ENCODE assay signal across 8 mouse cellular contexts in the genomic region with DNA sequence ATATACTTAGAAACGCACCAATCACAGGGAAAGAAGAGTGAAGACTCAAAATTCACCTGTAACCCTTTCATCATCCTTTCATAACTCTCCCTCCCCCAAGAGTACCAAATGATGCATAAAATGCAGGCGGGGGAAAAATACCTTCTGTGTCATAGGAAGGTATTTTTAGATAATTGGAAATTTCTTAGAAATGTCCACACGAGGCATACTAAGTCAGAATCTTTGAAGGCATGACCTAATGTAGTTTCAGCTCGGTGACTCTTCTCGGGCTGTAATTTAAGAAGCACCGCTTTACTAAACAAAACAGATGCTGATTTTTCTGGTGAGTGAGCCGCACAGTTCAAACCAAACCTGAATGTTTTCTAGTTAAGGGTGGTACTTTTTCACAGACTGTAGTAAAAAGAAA. TPM values are rescaled to one million over a fixed set of nuclear protein-coding genes. Genes with fewer than 3 reads are reported as not detected.
DNase-seq lines count a peak whose midpoint lies in the region; ATAC-seq and TF ChIP-seq lines count a peak whose summit lies in the region.

A gene (plus strand): TSS at position 304 of the 406 bp plus-strand sequence.

- no peak for DNase-seq in lung, adult 2 months
- DNase-seq in lung, adult 18-20 months: no peak
- DNase-seq in embryonic facial prominence, embryonic 11.5 days (ENCODE audit: low spot score): peak; percentile 39
- no peak for DNase-seq in frontal cortex, adult 2 months (ENCODE audit: extremely low spot score in 1 of 2, low spot score in 1 of 2)
- DNase-seq in kidney, postnatal 4 days: no peak
- no peak for DNase-seq in spleen, postnatal 4 days (ENCODE audit: low spot score in 2 of 2)

- peaks cover 14% of the 10 kb centered on the region for H3K4me1 ChIP-seq in lung, adult 2 months (ENCODE audit: control insufficient read depth, insufficient read depth, low read length)
- H3K4me1 ChIP-seq in embryonic facial prominence, embryonic 11.5 days (ENCODE audit: control insufficient read depth, insufficient read depth, low read length): no peaks in the 10 kb centered on the region
- H3K4me1 ChIP-seq in hindbrain, embryonic 13.5 days (replicated peaks): peaks cover 16% of the 10 kb centered on the region
- peaks cover 18% of the 10 kb centered on the region for H3K4me1 ChIP-seq in midbrain, embryonic 12.5 days

- no peak for TF ChIP-seq POLR2A in lung, adult 2 months (IDR thresholded peaks at IDR 0.05; ENCODE audit: borderline replicate concordance, extremely low read depth, low read depth, low read length)

- H3K36me3 ChIP-seq in embryonic facial prominence, embryonic 11.5 days (replicated peaks; ENCODE audit: control insufficient read depth, insufficient read depth, low read depth, low read length): no peaks in the 10 kb centered on the region
- H3K36me3 ChIP-seq in hindbrain, embryonic 13.5 days: no peaks in the 10 kb centered on the region
- no peaks in the 10 kb centered on the region for H3K36me3 ChIP-seq in midbrain, embryonic 12.5 days

- no peak for TF ChIP-seq CTCF in lung, adult 2 months (IDR thresholded peaks at IDR 0.05; ENCODE audit: insufficient read depth, low read length)

- 31% methylated on average over 7 of the region's 7 CpGs for WGBS in lung, adult 2 months
- 29% methylated on average over 7 of the region's 7 CpGs for WGBS in embryonic facial prominence, embryonic 11.5 days
- WGBS in hindbrain, embryonic 13.5 days: 40% methylated on average over 7 of the region's 7 CpGs
- 46% methylated on average over 7 of the region's 7 CpGs for WGBS in midbrain, embryonic 12.5 days

- H3K9me3 ChIP-seq in embryonic facial prominence, embryonic 11.5 days (replicated peaks; ENCODE audit: control insufficient read depth, low read length): no peaks in the 10 kb centered on the region
- no peaks in the 10 kb centered on the region for H3K9me3 ChIP-seq in hindbrain, embryonic 13.5 days
- no peaks in the 10 kb centered on the region for H3K9me3 ChIP-seq in midbrain, embryonic 12.5 days

- H3K4me3 ChIP-seq in lung, adult 2 months (replicated peaks; ENCODE audit: extremely low read depth, low read depth, low read length): peak within 1 kb of the TSS; percentile 88
- peak within 1 kb of the TSS; percentile 30 for H3K4me3 ChIP-seq in embryonic facial prominence, embryonic 11.5 days (ENCODE audit: low read depth, low read length)
- H3K4me3 ChIP-seq in hindbrain, embryonic 13.5 days: peak within 1 kb of the TSS; percentile 56
- H3K4me3 ChIP-seq in midbrain, embryonic 12.5 days: peak within 1 kb of the TSS; percentile 65

- H3K27me3 ChIP-seq in embryonic facial prominence, embryonic 11.5 days (ENCODE audit: control insufficient read depth, insufficient read depth, low read length): no peaks in the 10 kb centered on the region
- no peaks in the 10 kb centered on the region for H3K27me3 ChIP-seq in hindbrain, embryonic 13.5 days
- H3K27me3 ChIP-seq in midbrain, embryonic 12.5 days: no peaks in the 10 kb centered on the region

- ATAC-seq in embryonic facial prominence, embryonic 11.5 days (replicated peaks; ENCODE audit: insufficient number of reproducible peaks, low FRiP score, low TSS enrichment, low read depth): no peak
- no peak for ATAC-seq in hindbrain, embryonic 13.5 days (ENCODE audit: low FRiP score)
- ATAC-seq in midbrain, embryonic 12.5 days (ENCODE audit: low FRiP score, low read depth): no peak

- peak within 1 kb of the TSS; percentile 76 for H3K9ac ChIP-seq in embryonic facial prominence, embryonic 11.5 days (replicated peaks; ENCODE audit: low read length)
- peak within 1 kb of the TSS; percentile 75 for H3K9ac ChIP-seq in hindbrain, embryonic 13.5 days
- peak within 1 kb of the TSS; percentile 77 for H3K9ac ChIP-seq in midbrain, embryonic 12.5 days (replicated peaks)

- peak within 1 kb of the TSS; percentile 74 for H3K27ac ChIP-seq in embryonic facial prominence, embryonic 11.5 days (replicated peaks; ENCODE audit: low read depth, low read length)
- H3K27ac ChIP-seq in hindbrain, embryonic 13.5 days: peak within 1 kb of the TSS; percentile 66
- peak within 1 kb of the TSS; percentile 68 for H3K27ac ChIP-seq in midbrain, embryonic 12.5 days (replicated peaks)

- peak within 1 kb of the TSS; percentile 15 for H3K4me2 ChIP-seq in embryonic facial prominence, embryonic 11.5 days (ENCODE audit: low read depth, low read length)
- peak within 1 kb of the TSS; percentile 73 for H3K4me2 ChIP-seq in hindbrain, embryonic 13.5 days
- peak within 1 kb of the TSS; percentile 77 for H3K4me2 ChIP-seq in midbrain, embryonic 12.5 days (replicated peaks)

RNA-seq across cellular contexts. Expression of the gene that starts here (rescaled TPM):
- 30.0 and 34.1 TPM in 2 replicates for polyA plus RNA-seq in lung, adult 2 months (2012; rRNA removed)
- polyA plus RNA-seq in embryonic facial prominence, embryonic 11.5 days (2014; fragmentation: Nextera tagmentation; extraction: Ambion mirVana): 37.1 and 42.4 TPM in 2 replicates
- 10.3 and 11.2 TPM in 2 replicates for polyA plus RNA-seq in hindbrain, embryonic 13.5 days (2015; fragmentation: Nextera tagmentation; extraction: Ambion mirVana)
- polyA plus RNA-seq in midbrain, embryonic 12.5 days (2016; fragmentation: Nextera tagmentation; extraction: Ambion mirVana): 17.5 and 18.3 TPM in 2 replicates
- polyA plus RNA-seq in frontal cortex, adult 2 months (2012; rRNA removed): 3.8 and 5.3 TPM in 2 replicates

Comparison
In these comparisons a context has a peak if more than half of its experiments do, and no peak if none do; other contexts are left out.
1. H3K4me3 ChIP-seq: peak in every context shown above with its lines; median percentile 88 in lung, adult 2 months; 65 in midbrain, embryonic 12.5 days; 56 in hindbrain, embryonic 13.5 days; 30 in embryonic facial prominence, embryonic 11.5 days.
2. H3K4me2 ChIP-seq: peak in every context shown above with its lines; median percentile 77 in midbrain, embryonic 12.5 days; 73 in hindbrain, embryonic 13.5 days; 15 in embryonic facial prominence, embryonic 11.5 days.